Mouse (Mus musculus): ENCODE measurements around the gene 4933405O20Rik. TPM values are rescaled to one million over a fixed set of nuclear protein-coding genes. Genes with fewer than 3 reads are reported as not detected.

4933405O20Rik gene
- not detected for total RNA-seq (2021)
- long read RNA-seq, experiment 1: 0 reads
- long read RNA-seq, experiment 2: 0 reads

DNA sequence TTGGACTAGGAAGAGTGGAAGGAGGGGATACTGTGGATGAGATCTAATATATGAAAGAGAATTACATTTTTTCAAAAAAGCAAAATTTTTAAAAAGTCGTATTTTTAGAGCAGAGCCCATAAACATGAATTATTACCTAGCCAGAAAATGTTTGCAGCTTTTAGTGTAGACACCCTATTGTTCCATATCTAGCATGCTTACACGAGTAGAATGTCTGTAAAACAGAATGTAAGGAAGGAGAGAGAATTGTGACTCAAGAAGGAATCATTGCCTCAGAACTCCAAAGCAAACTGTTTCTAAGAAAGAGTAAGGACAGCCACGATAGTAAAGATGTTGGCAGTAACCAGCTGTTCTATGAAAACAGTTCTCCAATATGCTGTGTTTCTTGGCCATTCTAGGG, at the start of gene 4933405O20Rik:
Gene 4933405O20Rik, plus strand, starts transcription at position 301 of the 400 bp plus-strand sequence.
- intact Hi-C loops (cut with DNase I): no loop called here
- no peak for DNase-seq

- DNase-seq: no peak
- intact Hi-C loops (cut with DNase I): no loop called here
Measured at GRCm38 (mm10) chr7:50549572-50549971, 49.4 kb upstream of the 4933405O20Rik start.

DNA sequence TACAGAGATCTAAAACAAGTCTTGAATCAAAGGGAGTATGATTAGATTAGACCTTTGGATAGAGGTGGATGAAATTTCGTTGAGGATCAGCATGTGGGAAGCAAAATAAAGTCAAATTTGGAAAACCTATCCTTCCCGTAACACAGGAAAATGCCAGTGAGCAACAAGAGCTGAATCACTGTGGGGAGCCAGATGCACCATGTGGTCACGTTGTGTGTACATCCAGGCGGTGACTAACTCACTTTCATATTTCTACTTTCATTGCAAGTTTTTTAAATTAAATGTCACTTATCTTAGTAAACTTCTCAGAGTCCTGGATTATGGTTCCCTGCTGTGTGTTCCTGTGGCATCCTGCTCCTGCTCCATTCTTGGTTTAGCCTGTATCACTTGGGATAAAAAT, 47.6 kb upstream of the 4933405O20Rik start:
- DNase-seq: no peak
- intact Hi-C loops (cut with DNase I): no loop called here

DNA sequence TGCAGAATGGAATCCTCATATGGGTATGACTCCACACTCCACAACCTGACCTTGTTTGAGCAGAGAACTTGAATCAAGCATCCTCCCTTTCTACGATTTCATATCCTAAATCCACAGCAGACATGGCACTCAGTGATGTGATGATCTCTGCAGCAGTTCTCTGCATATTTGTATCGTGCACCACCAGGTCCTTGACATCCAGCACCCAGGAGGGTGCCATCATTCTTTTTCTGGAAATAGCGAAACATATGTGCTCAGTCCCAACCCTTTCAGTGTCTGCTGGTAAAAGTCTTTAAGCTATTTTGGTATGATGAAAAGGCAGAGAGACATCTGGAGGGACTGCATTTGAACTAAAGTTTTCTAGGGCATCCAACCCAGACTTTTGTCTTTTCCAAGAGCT, 36.3 kb upstream of the 4933405O20Rik start:
- intact Hi-C loops (cut with DNase I): no loop called here
- no peak for DNase-seq

DNA sequence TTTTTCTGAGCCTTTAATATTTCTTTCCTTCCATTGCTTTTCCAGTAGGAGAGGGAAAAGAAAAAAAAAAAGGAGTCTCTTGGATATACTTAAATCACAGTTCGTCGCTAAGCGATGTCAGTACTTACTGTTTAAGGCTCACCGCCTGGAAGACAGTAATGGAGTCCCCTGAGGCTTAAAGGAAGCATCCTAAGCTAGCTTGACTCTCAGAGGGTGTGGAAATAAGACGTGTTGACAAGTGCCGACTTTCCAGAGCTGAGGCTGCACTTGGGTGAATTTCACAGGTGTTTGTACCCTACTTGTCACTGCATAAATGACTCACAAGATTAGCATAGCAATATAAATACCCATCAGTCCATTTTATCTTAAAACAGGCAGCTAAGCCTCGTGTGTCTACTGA, 25.1 kb upstream of the 4933405O20Rik start:
- DNase-seq: no peak
- intact Hi-C loops (cut with DNase I): no loop called here

DNA sequence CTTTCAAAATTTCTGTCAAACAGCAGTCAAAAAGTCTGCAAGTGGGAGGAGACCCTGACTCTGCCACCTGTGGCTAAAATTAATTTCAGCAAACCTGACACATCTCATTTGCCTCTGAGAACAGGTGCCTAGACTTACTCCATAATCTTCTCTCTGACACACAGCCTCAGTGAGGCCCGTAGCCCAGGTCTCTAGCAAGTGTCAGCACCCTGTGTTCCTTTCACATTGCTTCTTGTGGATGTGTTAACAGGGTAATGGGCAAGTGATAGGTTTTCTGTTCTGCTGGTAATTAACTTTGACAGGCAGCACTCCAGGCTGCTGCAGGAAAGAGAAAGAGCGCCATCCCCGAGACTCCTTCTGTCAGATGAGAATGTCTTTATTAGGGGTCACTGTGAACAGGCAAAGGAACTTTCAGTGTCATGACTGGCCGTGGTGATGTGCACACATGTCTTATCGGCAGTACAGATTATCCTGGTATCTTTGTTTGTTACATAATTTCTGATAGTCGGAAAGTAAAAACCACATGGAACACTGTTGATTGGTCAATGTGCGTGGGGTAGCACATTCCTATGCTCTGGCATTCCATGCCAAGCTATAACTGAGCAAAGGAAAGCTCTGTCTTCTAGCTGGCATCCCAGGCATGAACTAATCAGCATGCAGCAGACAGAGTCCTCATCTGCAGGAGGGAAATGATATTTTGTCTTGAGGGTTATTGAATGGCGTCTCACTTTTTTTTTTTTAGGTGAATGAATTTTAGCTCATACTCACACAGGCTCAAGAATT, 10.2 kb upstream of the 4933405O20Rik start:
- no peak for DNase-seq
- intact Hi-C loops (cut with DNase I): no loop called here

DNA sequence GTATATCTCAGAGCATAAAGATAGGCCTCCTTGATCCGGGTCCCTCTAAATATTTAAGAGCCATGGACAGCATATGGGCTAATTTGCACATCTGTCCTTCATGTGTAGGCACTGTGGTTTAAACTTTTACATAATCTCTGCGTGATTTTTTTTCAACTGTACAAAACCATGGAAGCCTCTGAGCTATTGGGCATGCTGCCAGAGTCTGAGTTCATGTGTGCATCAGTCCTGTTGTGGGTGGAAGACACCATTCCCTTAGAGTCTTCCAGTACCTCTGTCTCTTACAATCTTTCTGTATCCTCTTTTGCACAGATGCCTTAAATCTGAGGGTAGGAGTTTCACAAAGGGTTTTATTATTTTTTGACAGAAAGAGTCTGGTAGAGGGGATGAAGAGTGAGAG, 15.1 kb downstream of the 4933405O20Rik start:
- no peak for DNase-seq
- intact Hi-C loops (cut with DNase I): no loop called here

- intact Hi-C loops (cut with DNase I): no loop called here
- no peak for DNase-seq
Measured at GRCm38 (mm10) chr7:50629186-50629585, 30.2 kb downstream of the 4933405O20Rik start.

DNA sequence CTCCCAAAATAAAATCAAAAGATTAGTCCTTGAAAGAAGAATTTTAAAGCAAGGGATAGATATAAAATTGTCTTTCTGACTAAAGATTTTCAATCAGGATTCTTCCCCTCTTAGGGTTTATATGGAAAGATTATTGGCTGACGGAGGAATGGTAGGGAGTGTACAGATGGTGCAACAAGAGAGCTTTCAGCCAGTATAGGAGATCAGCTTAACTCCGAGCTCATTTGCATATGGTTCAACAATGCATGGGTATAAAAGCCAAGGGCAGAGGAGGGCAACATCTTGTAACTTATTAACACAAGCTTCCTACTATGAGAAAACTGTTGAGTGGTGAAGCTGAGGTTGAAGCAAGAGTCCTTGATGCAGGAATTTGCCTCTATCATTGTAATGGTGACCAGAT, 34.2 kb downstream of the 4933405O20Rik start:
- no peak for DNase-seq
- intact Hi-C loops (cut with DNase I): no loop called here

All from gastrocnemius, postnatal 36 days (tissue).